Mouse (Mus musculus) ovary, postnatal 36 days (tissue): ENCODE measurements around the gene Akr1cl.

Source experiments
- DNase-seq: peaks from one replicate; pipeline ENCODE4 v3.0.0; 2022; ENCODE audit warnings: low spot score, mixed read lengths

The Akr1cl gene

DNA sequence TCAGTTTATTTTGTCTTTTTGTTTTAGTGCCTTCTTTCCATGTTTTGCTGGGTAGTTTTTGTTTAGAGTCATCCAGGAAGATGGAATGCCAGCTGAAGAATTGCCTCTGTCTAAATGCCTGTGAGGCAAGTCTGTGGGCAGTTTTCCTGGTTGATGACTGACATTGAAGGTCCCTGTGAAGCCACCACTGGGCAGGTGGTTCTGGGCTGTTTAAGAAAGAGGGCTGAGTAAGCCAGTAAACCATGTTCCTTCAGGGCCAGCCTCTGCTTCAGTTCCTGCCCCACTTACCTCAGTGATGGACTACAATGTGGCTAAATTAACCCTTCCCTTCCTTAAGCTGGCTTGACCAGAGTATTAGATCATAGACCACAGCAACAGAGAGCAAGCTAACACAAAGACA, 44.4 kb downstream of the Akr1cl start:
- no peak for DNase-seq

DNA sequence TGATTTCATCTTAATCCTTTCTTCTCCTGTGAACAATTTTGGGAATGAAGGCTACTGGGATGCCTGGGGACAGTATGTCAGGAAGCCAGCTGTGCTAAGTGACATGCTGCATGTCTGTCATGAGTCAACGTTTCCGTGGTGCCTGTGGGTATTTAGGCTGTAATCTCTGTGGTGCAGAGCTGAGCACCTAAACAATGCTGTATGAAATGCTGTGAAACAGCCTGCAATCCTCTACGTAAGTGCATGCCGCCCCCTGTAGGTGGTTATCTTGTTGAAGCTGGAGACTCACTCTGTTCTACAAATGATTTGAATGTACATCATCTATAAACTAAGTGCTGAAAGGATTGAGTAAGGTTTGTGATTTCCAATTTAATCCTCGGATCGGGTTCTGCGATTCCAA, 46.4 kb downstream of the Akr1cl start:
- DNase-seq: peak; percentile 49

DNA sequence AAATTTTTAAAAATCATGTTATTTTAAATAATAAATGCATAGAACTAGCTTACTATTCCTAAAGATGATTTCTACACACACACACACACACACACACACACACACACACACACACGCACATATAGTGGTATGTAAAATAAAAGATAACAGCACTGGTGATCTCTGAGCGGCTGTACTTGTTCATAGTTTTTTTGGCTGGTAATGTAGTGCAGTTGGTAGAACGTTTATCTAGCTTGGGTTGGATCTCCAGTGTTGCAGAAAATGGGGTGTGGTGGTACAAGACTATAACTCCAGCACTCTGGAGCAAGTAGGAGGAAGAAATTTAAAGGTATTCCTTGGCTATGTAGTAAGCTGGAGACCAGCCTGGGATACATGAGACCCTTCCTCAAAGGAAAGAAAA, 49.3 kb downstream of the Akr1cl start:
- DNase-seq: no peak

GRCm38 (mm10) chr1:64978321-64978799, 54.2 kb downstream of the Akr1cl start:
- no peak for DNase-seq

- no peak for DNase-seq
Measured at GRCm38 (mm10) chr1:64975346-64975745, 57.2 kb downstream of the Akr1cl start.

GRCm38 (mm10) chr1:64970685-64971084, 61.9 kb downstream of the Akr1cl start:
- no peak for DNase-seq
